Mouse (Mus musculus) limb, embryonic 15.5 days (tissue): Measurements from ENCODE around the gene Sall1. TPM values are rescaled to one million over a fixed set of nuclear protein-coding genes. Genes with fewer than 3 reads are reported as not detected.
A peak's percentile ranks its signal among the peaks of the same experiment; 100 is the strongest.

ENCODE experiments used
- ATAC-seq: fragments of 200-750 bp; cut with Nextera tagmentation; 2 replicates; pipeline ENCODE4 v1.8.0; 2017; ENCODE audit warnings: low read depth, moderate TSS enrichment; ENCODE audit not compliant: insufficient number of reproducible peaks, low FRiP score, low TSS enrichment
- H3K27ac ChIP-seq: fragments of 300-500 bp; sonication (generic); 2 replicates; pipeline ENCODE4 v1.5.1; 2015; ENCODE audit warnings: moderate library complexity, mild to moderate bottlenecking, inconsistent platforms
- H3K27me3 ChIP-seq: fragments of 300-500 bp; sonication (generic); 2 replicates; pipeline ENCODE4 v1.6.1; 2015; ENCODE audit warnings: inconsistent platforms
- H3K36me3 ChIP-seq: fragments of 300-500 bp; sonication (generic); 2 replicates; pipeline ENCODE4 v1.6.1; 2015; ENCODE audit warnings: inconsistent platforms
- H3K4me1 ChIP-seq: fragments of 300-500 bp; sonication (generic); 2 replicates; pipeline ENCODE4 v1.6.1; 2015; ENCODE audit warnings: inconsistent platforms
- H3K4me2 ChIP-seq: fragments of 300-500 bp; sonication (generic); 2 replicates; pipeline ENCODE4 v1.6.1; 2015; ENCODE audit warnings: mild to moderate bottlenecking, inconsistent platforms
- H3K4me3 ChIP-seq: fragments of 300-500 bp; sonication (generic); 2 replicates; pipeline ENCODE4 v1.5.1; 2015; ENCODE audit warnings: mild to moderate bottlenecking, inconsistent platforms
- H3K9ac ChIP-seq: fragments of 300-500 bp; sonication (generic); 2 replicates; pipeline ENCODE4 v1.6.1; 2015; ENCODE audit warnings: inconsistent platforms
- H3K9me3 ChIP-seq: fragments of 300-500 bp; sonication (generic); 2 replicates; pipeline ENCODE4 v1.6.1; 2016; ENCODE audit warnings: inconsistent platforms
- WGBS: fragments of 180-500 bp; shearing (Covaris S2); methylation state at CpG from one replicate; pipeline ENCODE4 v1.1.7; 2015; 5-methylcytosine and 5-hydroxymethylcytosine counted together
- polyA plus RNA-seq: library from polyadenylated mRNA; unstranded; fragments of >200 nt; fragmentation: Nextera tagmentation; extraction: Ambion mirVana; gene quantifications from 2 replicates; pipeline ENCODE4 v1.2.1, GENCODE M21; 2015

The Sall1 gene
- polyA plus RNA-seq, 1 experiment from 2014 or later: 6.0 TPM

DNA sequence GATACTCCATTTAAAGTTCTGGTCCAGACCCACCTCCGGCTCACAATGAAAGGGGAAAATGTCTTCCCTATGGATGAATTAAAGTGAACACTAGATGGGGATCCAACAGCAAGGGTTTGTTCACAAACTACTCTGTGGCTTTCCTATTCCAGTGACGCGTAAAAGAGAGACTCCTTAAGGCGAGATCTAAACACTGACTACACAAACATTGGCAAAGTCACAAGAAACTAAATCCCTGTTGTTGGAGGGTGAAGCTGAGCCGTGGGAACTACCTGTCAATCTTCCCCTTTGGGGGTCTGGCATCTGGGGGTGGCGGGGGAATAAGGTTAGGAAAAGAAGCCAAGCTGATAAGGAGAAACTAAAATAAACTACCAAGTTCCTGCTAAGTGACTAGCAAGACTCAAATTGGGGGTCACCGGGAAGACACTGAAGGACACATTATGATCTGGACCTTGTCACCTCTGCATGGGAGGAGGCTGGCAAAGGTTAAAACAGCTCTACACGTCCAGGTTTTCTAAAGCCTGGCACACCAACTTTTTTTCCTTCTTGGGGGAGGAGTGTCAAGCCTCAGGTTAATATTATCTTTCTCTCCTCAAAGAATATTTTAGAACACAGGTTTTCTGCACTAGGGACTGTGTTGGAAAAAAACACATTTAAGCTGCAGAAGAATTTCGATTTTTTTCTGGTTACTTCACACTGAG, 6.3 kb downstream of the Sall1 start:
- peaks cover 19% of the 10 kb centered on the region for H3K4me1 ChIP-seq
- H3K4me2 ChIP-seq: peak overlapping the region; percentile 6; the same call in 1 of the 2 replicates
- ATAC-seq: no peak
- peak overlapping the region; percentile 5; the same call in 1 of the 2 replicates for H3K4me3 ChIP-seq
- peaks cover 61% of the 10 kb centered on the region for H3K27me3 ChIP-seq
- no peaks in the 10 kb centered on the region for H3K9me3 ChIP-seq
- H3K27ac ChIP-seq: no peak overlapping the region
- H3K36me3 ChIP-seq: no peaks in the 10 kb centered on the region
- H3K9ac ChIP-seq: no peak overlapping the region
- 26% methylated on average over 9 of the region's 9 CpGs for WGBS

DNA sequence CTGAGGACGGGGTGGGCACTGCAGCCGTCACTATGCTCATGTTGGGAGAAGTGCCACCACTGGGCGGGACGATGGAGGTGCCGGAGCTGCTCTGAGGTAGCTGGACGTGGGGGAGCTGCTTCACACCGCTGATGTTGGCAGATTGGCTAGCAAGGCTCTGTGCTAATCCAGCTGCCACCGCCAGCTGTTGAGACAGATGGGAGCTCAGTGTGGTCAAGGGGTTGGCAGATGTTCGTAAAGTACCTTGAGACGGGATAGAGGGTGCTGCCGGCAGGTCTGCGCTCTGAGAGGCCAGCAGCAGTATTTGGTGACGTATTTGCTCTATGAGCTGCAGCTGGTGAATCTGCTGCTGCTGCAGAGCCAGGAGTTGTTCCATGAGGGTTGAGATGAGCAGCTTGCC, 11.6 kb downstream of the Sall1 start:
- H3K4me3 ChIP-seq: no peak overlapping the region
- no peak overlapping the region for H3K27ac ChIP-seq
- no peak overlapping the region for H3K9ac ChIP-seq
- 0 out of 2 replicates have a peak, but pooled peaks cover 6% of the 10 kb centered on the region for H3K4me1 ChIP-seq
- H3K36me3 ChIP-seq: peaks cover 8% of the 10 kb centered on the region; the same call in 1 of the 2 replicates
- WGBS: 66% methylated on average over 13 of the region's 13 CpGs
- H3K27me3 ChIP-seq: peaks cover 44% of the 10 kb centered on the region
- no peaks in the 10 kb centered on the region for H3K9me3 ChIP-seq
- H3K4me2 ChIP-seq: no peak overlapping the region
- ATAC-seq: no peak

DNA sequence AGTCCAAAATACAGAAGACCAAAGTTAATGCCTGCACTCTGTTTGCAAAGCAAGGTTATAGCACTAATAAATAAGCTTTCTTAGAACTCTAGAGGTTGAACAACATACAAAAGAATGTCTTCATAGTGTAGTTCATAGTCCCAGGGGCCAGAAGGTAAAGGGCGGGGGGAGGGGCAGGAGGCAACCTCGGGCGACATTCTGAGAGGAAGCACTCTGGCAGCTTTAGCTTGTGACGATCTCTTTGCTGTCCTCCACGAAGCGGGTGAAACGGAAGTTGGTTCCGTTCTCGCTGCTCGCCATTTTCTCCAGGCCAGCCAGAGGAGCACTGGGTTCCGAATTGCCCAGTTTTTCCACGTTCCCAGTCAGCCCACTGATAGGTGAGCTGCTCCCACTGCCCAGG, 15.8 kb downstream of the Sall1 start:
- Histone ChIP-seq H3K27me3 (peaks cover 37% of the 10 kb centered on the region), H3K9me3 (no peaks in the 10 kb centered on the region), H3K4me3 (no peak overlapping the region), H3K9ac (no peak overlapping the region), H3K4me2 (no peak overlapping the region), H3K4me1 (peaks cover 18% of the 10 kb centered on the region), H3K27ac (no peak overlapping the region), H3K36me3 (peaks cover 8% of the 10 kb centered on the region; the same call in 1 of the 2 replicates)
- WGBS: 52% methylated on average over 12 of the region's 12 CpGs
- ATAC-seq: no peak

DNA sequence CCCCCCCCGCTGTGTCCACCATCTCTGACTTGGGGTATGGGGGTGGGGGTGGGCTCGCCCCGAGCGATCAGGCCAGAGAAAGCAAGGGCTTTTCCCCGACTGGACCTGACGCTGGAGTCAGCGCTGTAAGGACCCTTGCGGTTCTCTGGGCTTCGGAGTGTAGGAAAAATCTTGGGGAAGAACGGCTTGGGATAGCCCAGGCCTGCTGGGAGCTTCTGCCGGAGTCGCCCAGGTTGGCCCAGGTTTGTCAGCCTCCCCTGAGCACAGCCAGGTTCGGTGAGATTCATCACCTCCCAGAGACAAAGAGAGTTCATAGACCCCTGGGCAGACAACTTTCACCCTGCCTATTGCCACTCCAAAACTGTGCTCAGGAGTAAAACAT, 17.8 kb downstream of the Sall1 start:
- Histone ChIP-seq H3K4me3 (no peak overlapping the region), H3K9ac (no peak overlapping the region), H3K27ac (no peak overlapping the region), H3K36me3 (peaks cover 8% of the 10 kb centered on the region; the same call in 1 of the 2 replicates), H3K4me2 (no peak overlapping the region; the same call in 1 of the 2 replicates), H3K9me3 (no peaks in the 10 kb centered on the region), H3K27me3 (peaks cover 30% of the 10 kb centered on the region), H3K4me1 (peaks cover 20% of the 10 kb centered on the region)
- no peak for ATAC-seq
- WGBS: 12% methylated on average over 13 of the region's 13 CpGs

DNA sequence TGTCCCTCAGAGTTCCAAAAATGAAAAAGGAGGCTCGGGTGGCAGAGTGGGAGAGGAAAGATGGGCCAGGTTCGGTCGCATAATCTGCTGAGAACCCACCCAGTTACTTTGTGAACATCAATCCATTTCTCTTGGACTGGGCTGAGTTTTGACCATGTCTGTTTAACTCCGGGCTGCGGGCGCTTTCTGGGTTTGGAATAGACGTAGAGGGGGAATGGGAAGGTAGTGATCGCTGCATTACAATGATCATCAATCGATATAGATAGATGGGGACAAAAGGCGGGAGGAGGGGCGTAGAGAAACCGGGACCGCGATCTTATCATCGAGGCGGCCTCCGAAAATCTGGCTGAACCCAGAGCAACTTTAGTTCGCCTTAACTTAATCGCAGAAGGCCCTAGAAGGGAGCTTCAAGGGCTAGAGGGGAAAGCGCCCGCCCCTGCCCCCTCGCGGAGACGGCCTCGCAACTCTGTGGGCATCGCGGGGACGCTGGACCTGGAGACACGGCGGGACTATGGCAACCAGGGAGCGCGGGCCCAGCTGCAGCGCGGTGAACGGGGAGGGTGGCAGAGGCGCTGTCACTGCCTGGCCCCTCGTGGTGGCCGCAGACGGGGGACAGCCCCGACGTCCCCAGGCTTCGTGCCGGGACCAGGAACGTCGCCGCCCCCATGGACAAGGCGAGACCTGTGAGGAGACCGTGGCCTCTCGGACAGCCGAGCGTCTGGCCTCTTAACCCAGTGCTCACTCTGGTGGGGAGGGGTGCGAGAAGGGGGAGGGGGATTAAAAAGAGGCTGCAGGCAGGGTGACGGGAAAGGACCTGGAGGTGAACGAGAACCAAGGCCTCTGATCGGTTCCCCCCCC, 18.5 kb downstream of the Sall1 start:
- Histone ChIP-seq H3K36me3 (peaks cover 8% of the 10 kb centered on the region; the same call in 1 of the 2 replicates), H3K4me3 (peak overlapping the region; percentile 28), H3K4me2 (peak overlapping the region; percentile 46), H3K27ac (no peak overlapping the region), H3K9ac (no peak overlapping the region), H3K27me3 (peaks cover 30% of the 10 kb centered on the region), H3K4me1 (peaks cover 23% of the 10 kb centered on the region), H3K9me3 (no peaks in the 10 kb centered on the region)
- no peak for ATAC-seq
- 16% methylated on average over 51 of the region's 55 CpGs for WGBS

DNA sequence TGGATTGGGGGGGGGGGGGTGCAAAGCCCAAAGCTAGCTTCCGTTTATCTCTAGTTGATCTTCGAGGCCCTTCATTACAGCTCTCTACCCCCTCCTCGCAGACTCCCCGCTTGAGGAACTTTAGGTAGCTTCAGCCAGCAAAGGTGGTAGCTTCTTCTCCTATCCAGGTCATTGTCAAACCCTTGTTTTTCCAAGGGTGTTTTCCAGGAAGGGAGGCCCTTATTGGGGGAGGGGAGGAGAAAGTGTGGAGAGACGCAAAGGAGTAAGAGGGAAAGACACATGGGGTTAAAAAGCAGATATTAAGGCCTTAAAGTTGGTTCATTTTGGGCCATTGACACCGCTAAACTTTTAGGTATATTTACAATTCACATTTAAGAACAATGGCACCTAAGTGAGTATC, 19.2 kb downstream of the Sall1 start:
- no peak overlapping the region for H3K9ac ChIP-seq
- peaks cover 30% of the 10 kb centered on the region for H3K27me3 ChIP-seq
- WGBS: 55% methylated on average over 6 of the region's 6 CpGs
- H3K4me2 ChIP-seq: no peak overlapping the region
- no peak for ATAC-seq
- H3K27ac ChIP-seq: no peak overlapping the region
- H3K36me3 ChIP-seq: 0 out of 2 replicates have a peak, but pooled peaks cover 8% of the 10 kb centered on the region
- H3K4me3 ChIP-seq: no peak overlapping the region
- no peaks in the 10 kb centered on the region for H3K9me3 ChIP-seq
- peaks cover 23% of the 10 kb centered on the region for H3K4me1 ChIP-seq

DNA sequence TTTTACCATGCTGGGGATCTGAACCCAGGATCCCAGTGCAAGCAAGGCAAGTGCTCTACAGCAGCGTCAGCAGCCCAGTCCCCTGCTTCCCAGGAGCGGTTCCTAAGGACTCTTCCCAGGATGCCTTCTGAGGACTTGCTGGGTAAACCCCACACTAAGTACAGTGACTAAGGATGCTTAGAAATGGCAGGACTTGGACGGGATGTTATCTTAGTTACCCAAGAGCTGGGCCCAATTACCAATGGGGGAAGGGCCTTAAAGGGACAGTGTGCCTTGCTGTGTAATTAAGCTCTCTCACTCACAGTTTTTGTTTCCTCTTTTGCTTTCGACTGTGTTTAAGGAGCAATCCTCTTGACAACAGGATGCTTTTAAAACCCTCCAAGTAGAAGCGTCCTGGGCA, 22.8 kb downstream of the Sall1 start:
- Histone ChIP-seq H3K27me3 (peaks cover 20% of the 10 kb centered on the region; the same call in 1 of the 2 replicates), H3K9ac (no peak overlapping the region), H3K4me1 (peaks cover 23% of the 10 kb centered on the region), H3K27ac (no peak overlapping the region), H3K9me3 (no peaks in the 10 kb centered on the region), H3K36me3 (no peaks in the 10 kb centered on the region), H3K4me3 (no peak overlapping the region), H3K4me2 (no peak overlapping the region)
- no peak for ATAC-seq
- 19% methylated on average over 5 of the region's 5 CpGs for WGBS

DNA sequence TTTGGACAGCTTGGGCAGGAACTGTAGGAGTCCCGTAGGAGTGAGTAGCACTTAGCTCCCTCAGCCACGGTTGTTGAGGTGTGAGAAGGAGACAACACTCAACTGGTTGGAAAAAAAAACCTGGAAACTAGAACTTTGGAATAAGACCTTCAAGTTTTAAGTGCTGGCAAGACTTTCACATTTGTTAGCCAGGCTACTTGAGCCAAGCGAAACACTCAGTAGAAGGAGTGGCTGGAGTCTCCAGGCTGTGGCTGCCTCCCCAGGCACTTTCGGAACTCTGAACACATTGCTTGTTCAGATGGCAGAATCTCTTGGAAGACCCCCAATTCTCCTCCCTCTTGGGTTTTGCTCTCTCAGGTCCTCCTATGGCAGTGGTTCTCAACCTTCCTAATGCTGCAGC, 26.1 kb downstream of the Sall1 start:
- 46% methylated on average over 4 of the region's 4 CpGs for WGBS
- no peak for ATAC-seq

DNA sequence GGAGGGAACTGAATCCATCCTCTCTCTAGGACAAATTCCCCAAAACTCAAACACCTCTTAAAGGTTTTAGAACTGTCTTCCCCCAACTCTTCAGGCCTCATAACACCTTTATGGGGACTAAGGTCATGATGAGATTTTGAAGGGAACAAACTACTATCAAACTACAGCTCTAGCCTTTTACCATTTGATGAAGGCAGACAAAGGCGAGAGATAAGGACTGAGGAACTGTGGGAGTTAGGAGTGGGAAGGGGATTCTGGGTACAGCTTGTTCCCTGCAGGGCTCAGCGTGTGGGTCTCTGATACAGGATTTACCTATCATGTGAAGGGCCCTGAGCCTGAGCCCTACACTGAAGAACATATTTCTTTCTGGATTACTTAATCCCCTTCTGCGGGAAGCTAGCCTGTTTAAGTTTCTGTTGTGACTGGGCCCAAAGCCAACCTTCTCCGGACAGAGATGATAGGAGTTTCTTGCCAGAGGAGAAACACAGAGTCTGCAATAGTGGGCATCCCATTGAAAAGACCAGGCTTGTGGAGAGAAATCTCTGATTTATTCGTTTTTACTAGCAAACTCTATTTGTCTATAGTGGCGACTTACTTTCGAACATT, 27.4 kb downstream of the Sall1 start:
- WGBS: 78% methylated on average over 7 of the region's 7 CpGs
- H3K4me2 ChIP-seq: no peak overlapping the region
- peaks cover 8% of the 10 kb centered on the region; the same call in 1 of the 2 replicates for H3K27me3 ChIP-seq
- H3K9ac ChIP-seq: no peak overlapping the region
- ATAC-seq: no peak
- H3K36me3 ChIP-seq: no peaks in the 10 kb centered on the region
- no peaks in the 10 kb centered on the region for H3K9me3 ChIP-seq
- H3K4me3 ChIP-seq: no peak overlapping the region
- H3K4me1 ChIP-seq: peaks cover 10% of the 10 kb centered on the region
- H3K27ac ChIP-seq: no peak overlapping the region

More for the DNA sequence above, 26.1 kb downstream of the Sall1 start:
- no peaks in the 10 kb centered on the region for H3K9me3 ChIP-seq
- H3K36me3 ChIP-seq: no peaks in the 10 kb centered on the region
- H3K4me3 ChIP-seq: no peak overlapping the region
- no peak overlapping the region for H3K27ac ChIP-seq
- H3K4me2 ChIP-seq: no peak overlapping the region
- H3K27me3 ChIP-seq: peaks cover 7% of the 10 kb centered on the region; the same call in 1 of the 2 replicates
- peaks cover 10% of the 10 kb centered on the region for H3K4me1 ChIP-seq
- H3K9ac ChIP-seq: no peak overlapping the region

DNA sequence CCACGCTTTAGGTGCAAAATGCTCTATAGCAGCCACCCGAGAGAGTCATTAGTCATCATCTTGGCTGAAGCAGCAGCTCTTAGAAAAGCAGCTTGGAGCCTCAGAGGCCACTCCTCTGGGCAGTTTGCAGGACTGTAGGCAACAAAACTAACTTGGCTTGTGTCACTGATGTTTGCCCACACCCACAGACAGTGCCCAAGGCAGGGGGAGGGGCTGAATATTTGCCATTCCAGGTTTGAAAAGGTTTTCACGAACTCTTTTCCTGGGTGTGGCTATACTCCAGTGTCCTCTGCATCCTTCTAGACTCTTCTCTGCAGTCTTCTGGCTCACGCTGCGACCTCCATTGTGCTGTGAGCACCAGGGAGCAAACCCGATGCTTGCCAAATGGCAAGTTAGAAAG, 28.4 kb downstream of the Sall1 start:
- H3K27ac ChIP-seq: no peak overlapping the region
- peaks cover 11% of the 10 kb centered on the region; the same call in 1 of the 2 replicates for H3K27me3 ChIP-seq
- WGBS: 62% methylated on average over 6 of the region's 6 CpGs
- H3K36me3 ChIP-seq: no peaks in the 10 kb centered on the region
- H3K9me3 ChIP-seq: no peaks in the 10 kb centered on the region
- H3K4me2 ChIP-seq: no peak overlapping the region
- ATAC-seq: no peak
- no peak overlapping the region for H3K4me3 ChIP-seq
- H3K4me1 ChIP-seq: peaks cover 6% of the 10 kb centered on the region
- H3K9ac ChIP-seq: no peak overlapping the region

DNA sequence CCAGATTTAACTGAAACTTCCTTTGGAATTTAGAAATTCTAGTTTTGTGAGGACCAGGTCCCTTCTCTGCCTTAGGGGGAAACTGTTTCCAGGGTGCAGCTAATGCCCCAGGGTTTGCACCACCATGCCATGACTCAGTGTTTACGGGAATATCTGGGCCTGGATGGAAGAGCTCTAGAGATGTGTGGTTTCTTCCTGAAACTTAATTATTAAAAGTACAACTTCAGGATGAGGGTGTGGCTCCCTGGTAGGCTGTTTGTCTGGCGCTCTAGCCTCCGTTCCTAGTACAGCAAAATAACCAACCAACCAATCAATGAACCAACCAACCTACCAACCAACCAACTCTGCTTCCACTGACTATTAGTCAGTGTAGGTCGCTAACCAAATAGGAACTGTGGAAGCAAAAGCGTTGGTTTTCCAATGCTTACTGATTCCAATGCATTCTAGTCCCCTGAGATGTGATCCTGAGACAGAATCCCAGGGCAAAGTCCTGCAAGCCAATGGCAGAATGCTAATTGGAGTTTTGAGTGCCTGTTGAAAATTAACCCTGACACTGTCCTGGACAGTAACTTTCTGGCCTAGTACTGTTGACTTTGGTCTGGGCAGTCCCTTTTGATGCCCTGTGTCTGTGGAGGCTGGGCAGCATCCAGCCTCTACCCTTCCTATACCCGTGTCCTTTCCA, 31.0 kb downstream of the Sall1 start:
- Histone ChIP-seq H3K4me3 (no peak overlapping the region), H3K27me3 (peaks cover 19% of the 10 kb centered on the region), H3K36me3 (no peaks in the 10 kb centered on the region), H3K4me2 (no peak overlapping the region), H3K4me1 (peaks cover 4% of the 10 kb centered on the region), H3K9ac (no peak overlapping the region), H3K27ac (no peak overlapping the region), H3K9me3 (no peaks in the 10 kb centered on the region)
- 83% methylated on average over 6 of the region's 6 CpGs for WGBS
- ATAC-seq: no peak
